Mouse (Mus musculus): ENCODE measurements at regions not wholly inside any gene's neighbourhood (a gene's known extent, or its start where the extent isn't known, plus 50 kb on each side); places are given as distances from the start of the nearest gene placed in this dataset.

GRCm38 (mm10) chr14:61857616-61858015 is 250.4 kb downstream of the Kcnrg start:
- H3K9ac ChIP-seq, result no peak overlapping the region
- ATAC-seq (ENCODE audit: low FRiP score), result no peak
- H3K9me3 ChIP-seq (replicated peaks), result no peaks in the 10 kb centered on the region
- 86% methylated on average over 6 of the region's 6 CpGs for WGBS
- H3K27ac ChIP-seq, result no peak overlapping the region
- no peak overlapping the region for H3K4me3 ChIP-seq
- H3K4me2 ChIP-seq (replicated peaks), result no peak overlapping the region
- no peaks in the 10 kb centered on the region for H3K27me3 ChIP-seq
- no peaks in the 10 kb centered on the region for H3K4me1 ChIP-seq
- no peaks in the 10 kb centered on the region for H3K36me3 ChIP-seq

DNA sequence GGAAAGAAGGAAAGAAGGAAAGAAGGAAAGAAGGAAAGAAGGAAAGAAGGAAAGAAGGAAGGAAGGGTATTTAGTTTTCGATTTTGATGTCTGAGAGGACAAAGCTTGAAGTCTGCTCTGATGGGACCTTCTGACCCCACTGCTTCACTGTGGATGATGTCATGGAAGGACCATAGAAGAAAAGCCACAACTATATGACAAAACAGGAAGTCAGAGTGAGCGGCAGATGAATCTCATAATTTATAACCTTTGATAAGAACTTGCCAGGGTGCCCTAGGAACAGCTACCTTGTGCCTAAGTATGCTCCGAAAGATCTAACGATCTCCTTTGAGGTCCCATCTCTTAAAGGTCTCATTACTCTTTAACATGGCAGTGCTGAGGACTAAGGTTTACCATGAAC is 253.4 kb downstream of the Kcnrg start:
- H3K4me3 ChIP-seq, result no peak overlapping the region
- H3K4me2 ChIP-seq (replicated peaks), result no peak overlapping the region
- no peaks in the 10 kb centered on the region for H3K9me3 ChIP-seq (replicated peaks)
- ATAC-seq (ENCODE audit: low FRiP score), result no peak
- H3K9ac ChIP-seq, result no peak overlapping the region
- H3K4me1 ChIP-seq, result no peaks in the 10 kb centered on the region
- 93% methylated on average over 4 of the region's 4 CpGs for whole genome bisulfite sequencing
- H3K36me3 ChIP-seq, result no peaks in the 10 kb centered on the region
- H3K27ac ChIP-seq, result no peak overlapping the region
- H3K27me3 ChIP-seq, result no peaks in the 10 kb centered on the region

DNA sequence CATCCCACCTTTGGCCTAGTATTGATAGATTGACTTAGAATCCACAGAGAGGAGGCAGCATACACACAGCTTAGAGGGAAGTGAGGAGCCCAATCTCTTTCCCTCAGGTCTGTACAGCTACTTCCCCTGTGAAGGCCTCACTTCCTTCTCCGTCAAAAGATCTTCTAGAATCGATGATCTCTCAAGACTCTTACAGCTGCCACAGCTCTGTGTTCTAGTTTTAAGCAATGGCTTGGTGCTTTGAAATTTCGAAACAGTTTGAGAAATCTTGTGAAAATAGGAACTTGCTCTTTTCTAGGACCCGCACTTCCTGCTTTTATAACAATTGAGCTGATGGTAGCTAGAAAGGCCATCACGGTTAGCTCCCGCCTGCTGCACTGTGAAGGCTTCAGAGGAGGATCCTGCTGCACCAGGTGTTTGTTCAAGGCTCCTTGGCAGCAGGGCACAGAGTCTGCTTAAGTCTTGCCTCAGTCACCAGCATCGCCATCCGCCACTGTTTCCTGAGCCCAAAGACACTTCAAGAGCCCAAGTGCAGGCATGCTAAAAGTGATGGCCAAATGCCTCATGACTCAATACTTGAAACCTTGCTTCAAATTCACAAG is 254.2 kb downstream of the Kcnrg start:
- 92% methylated on average over 8 of the region's 8 CpGs for WGBS
- no peak overlapping the region for H3K27ac ChIP-seq

GRCm38 (mm10) chr14:61862931-61863330 is 255.7 kb downstream of the Kcnrg start:
- Histone ChIP-seq H3K9ac (no peak overlapping the region), H3K36me3 (no peaks in the 10 kb centered on the region), H3K27ac (no peak overlapping the region), H3K9me3 (replicated peaks) (no peaks in the 10 kb centered on the region), H3K4me2 (replicated peaks) (no peak overlapping the region), H3K4me3 (no peak overlapping the region), H3K27me3 (no peaks in the 10 kb centered on the region), H3K4me1 (no peaks in the 10 kb centered on the region)
- 91% methylated on average over 6 of the region's 6 CpGs for WGBS
- ATAC-seq (ENCODE audit: low FRiP score), result no peak

More for the DNA sequence above, 254.2 kb downstream of the Kcnrg start:
- Histone ChIP-seq H3K4me3 (no peak overlapping the region), H3K36me3 (no peaks in the 10 kb centered on the region), H3K27me3 (no peaks in the 10 kb centered on the region), H3K4me2 (replicated peaks) (no peak overlapping the region), H3K4me1 (no peaks in the 10 kb centered on the region), H3K9me3 (replicated peaks) (no peaks in the 10 kb centered on the region), H3K9ac (no peak overlapping the region)
- no peak for ATAC-seq (ENCODE audit: low FRiP score)

- Histone ChIP-seq H3K4me1 (no peaks in the 10 kb centered on the region), H3K9ac (no peak overlapping the region), H3K9me3 (replicated peaks) (no peaks in the 10 kb centered on the region), H3K27ac (no peak overlapping the region), H3K27me3 (no peaks in the 10 kb centered on the region), H3K4me3 (no peak overlapping the region), H3K4me2 (replicated peaks) (no peak overlapping the region), H3K36me3 (no peaks in the 10 kb centered on the region)
- no peak for ATAC-seq (ENCODE audit: low FRiP score)
- 70% methylated on average over 2 of the region's 2 CpGs for whole genome bisulfite sequencing
Measured at GRCm38 (mm10) chr14:61863475-61863874, 256.2 kb downstream of the Kcnrg start.

DNA sequence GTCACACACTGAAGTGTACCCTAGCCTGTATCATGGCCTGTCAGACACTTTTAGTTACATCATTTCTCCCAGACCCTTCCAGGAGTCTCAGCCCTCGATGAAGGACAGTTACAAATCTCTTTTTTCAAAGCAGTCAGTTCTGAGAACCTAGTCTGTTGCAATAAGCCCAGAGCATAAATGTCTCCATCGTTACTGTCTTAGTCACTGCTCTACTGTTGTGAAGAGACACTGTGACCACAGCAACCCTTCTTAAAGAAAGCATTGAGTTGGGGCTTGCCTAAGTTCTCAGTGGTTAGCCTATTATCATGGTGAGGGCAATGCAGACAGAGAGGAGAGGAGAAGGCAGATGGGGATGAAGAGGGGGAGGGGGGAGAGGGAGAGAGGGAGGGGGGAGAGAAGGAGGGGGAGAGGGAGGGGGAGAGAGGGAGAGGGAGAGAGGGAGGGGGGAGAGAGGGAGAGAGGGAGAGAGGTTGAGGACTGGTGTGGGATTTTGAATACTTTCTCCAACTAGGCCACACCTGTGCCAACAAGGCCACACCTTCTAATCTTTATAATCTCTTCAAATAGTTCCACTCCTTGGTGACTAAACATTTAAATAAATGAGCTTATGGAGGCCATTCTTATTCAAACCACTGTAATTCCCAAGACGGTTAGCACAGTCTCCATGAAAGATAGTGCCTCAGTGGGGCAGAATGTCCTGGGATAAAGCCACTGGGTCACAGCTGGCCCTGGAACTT is 259.4 kb downstream of the Kcnrg start:
- H3K4me2 ChIP-seq (replicated peaks), result no peak overlapping the region
- 73% methylated on average over 3 of the region's 3 CpGs for WGBS
- no peak overlapping the region for H3K4me3 ChIP-seq
- no peaks in the 10 kb centered on the region for H3K36me3 ChIP-seq
- no peak overlapping the region for H3K27ac ChIP-seq
- H3K27me3 ChIP-seq, result no peaks in the 10 kb centered on the region
- H3K9ac ChIP-seq, result no peak overlapping the region
- H3K9me3 ChIP-seq (replicated peaks), result no peaks in the 10 kb centered on the region
- H3K4me1 ChIP-seq, result no peaks in the 10 kb centered on the region
- no peak for ATAC-seq (ENCODE audit: low FRiP score)

GRCm38 (mm10) chr14:61874206-61874605 is 266.9 kb downstream of the Kcnrg start:
- no peak overlapping the region for H3K9ac ChIP-seq
- H3K27me3 ChIP-seq, result no peaks in the 10 kb centered on the region
- H3K9me3 ChIP-seq (replicated peaks), result no peaks in the 10 kb centered on the region
- no peak for ATAC-seq (ENCODE audit: low FRiP score)
- H3K4me3 ChIP-seq, result no peak overlapping the region
- no peak overlapping the region for H3K4me2 ChIP-seq (replicated peaks)
- H3K27ac ChIP-seq, result no peak overlapping the region
- no peaks in the 10 kb centered on the region for H3K4me1 ChIP-seq
- no peaks in the 10 kb centered on the region for H3K36me3 ChIP-seq

DNA sequence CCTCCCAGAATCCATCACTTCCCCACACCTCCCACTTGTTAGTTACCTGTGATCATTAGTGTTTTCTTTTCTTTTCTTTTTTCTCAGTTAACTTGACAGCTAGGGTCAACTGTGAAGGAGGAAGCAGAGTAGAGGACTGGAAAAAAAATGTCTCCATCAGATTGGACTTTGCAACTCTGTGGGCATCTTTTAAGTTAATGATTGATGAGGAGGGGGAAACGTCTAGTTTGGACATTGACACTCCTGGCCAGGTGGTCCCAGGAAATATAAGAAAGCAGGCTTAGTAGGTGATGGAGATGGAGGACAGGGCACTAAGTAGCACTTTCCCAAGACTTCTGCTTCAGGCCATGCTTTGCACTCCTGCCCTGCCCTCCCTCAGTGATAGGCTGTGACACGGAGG is 272.2 kb downstream of the Kcnrg start:
- 75% methylated on average over 2 of the region's 2 CpGs for WGBS
- ATAC-seq (ENCODE audit: low FRiP score), result no peak
- Histone ChIP-seq H3K4me2 (replicated peaks) (no peak overlapping the region), H3K9me3 (replicated peaks) (no peaks in the 10 kb centered on the region), H3K9ac (no peak overlapping the region), H3K36me3 (no peaks in the 10 kb centered on the region), H3K4me3 (no peak overlapping the region), H3K27ac (no peak overlapping the region), H3K4me1 (no peaks in the 10 kb centered on the region), H3K27me3 (no peaks in the 10 kb centered on the region)

GRCm38 (mm10) chr14:61880514-61881259 is 273.4 kb downstream of the Kcnrg start:
- ATAC-seq (ENCODE audit: low FRiP score), result no peak
- Histone ChIP-seq H3K4me2 (replicated peaks) (no peak overlapping the region), H3K27ac (no peak overlapping the region), H3K9me3 (replicated peaks) (no peaks in the 10 kb centered on the region), H3K27me3 (no peaks in the 10 kb centered on the region), H3K4me1 (no peaks in the 10 kb centered on the region), H3K9ac (no peak overlapping the region), H3K36me3 (no peaks in the 10 kb centered on the region), H3K4me3 (no peak overlapping the region)
- 59% methylated on average over 9 of the region's 9 CpGs for WGBS

- ATAC-seq (ENCODE audit: low FRiP score), result no peak
- H3K9me3 ChIP-seq (replicated peaks), result no peaks in the 10 kb centered on the region
- H3K36me3 ChIP-seq, result no peaks in the 10 kb centered on the region
- no peak overlapping the region for H3K4me2 ChIP-seq (replicated peaks)
- H3K4me3 ChIP-seq, result no peak overlapping the region
- no peak overlapping the region for H3K27ac ChIP-seq
- H3K4me1 ChIP-seq, result no peaks in the 10 kb centered on the region
- 91% methylated on average over 6 of the region's 6 CpGs for WGBS
- no peak overlapping the region for H3K9ac ChIP-seq
- no peaks in the 10 kb centered on the region for H3K27me3 ChIP-seq
Measured at GRCm38 (mm10) chr14:61885241-61886015, 278.2 kb downstream of the Kcnrg start.

DNA sequence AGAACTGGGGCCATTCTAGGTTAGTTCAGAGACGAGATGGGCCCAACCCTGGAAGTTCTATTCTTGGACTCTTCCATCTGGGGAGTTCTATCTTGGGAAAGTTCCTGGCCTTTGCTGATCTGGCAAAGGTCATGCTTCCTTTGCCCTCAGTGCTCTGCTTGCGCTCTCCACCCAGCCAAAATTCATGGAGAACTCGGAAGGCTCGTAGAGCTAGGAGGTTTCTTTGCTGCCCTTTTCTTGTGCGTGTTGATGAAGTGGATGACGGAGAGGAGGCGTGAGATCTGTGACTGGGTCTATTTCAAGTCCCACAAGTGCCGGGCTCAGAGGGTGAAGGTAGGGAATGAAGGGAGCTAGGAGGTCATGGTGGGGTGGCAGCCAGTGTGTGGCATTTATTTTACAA is 282.4 kb downstream of the Kcnrg start:
- no peaks in the 10 kb centered on the region for H3K36me3 ChIP-seq
- H3K4me1 ChIP-seq, result no peaks in the 10 kb centered on the region
- H3K27ac ChIP-seq, result no peak overlapping the region
- no peak overlapping the region for H3K4me2 ChIP-seq (replicated peaks)
- no peak overlapping the region for H3K9ac ChIP-seq
- no peaks in the 10 kb centered on the region for H3K9me3 ChIP-seq (replicated peaks)
- 77% methylated on average over 8 of the region's 8 CpGs for WGBS
- no peak for ATAC-seq (ENCODE audit: low FRiP score)
- H3K27me3 ChIP-seq, result no peaks in the 10 kb centered on the region
- no peak overlapping the region for H3K4me3 ChIP-seq

DNA sequence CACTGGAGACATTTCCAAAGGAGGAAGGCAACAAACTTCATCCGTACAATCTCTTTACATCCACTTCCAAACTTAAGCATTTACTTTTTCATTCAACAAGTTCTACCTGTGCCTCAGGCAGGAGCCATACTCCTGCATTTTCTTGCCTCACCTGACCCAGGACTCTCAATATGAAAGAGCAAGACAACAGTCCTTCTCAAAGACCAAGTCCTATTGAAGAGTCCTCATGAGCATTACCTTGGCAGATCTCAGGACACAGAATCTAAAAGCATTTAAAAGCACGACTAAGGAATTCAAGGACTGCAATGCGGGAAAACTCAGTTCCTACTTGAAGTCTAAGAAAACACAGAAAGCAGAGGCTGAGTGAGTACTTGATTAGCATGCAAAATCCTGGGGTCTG is 286.5 kb downstream of the Kcnrg start:
- Histone ChIP-seq H3K4me1 (no peaks in the 10 kb centered on the region), H3K9me3 (replicated peaks) (no peaks in the 10 kb centered on the region), H3K4me2 (replicated peaks) (no peak overlapping the region), H3K27me3 (no peaks in the 10 kb centered on the region), H3K36me3 (no peaks in the 10 kb centered on the region), H3K27ac (no peak overlapping the region), H3K4me3 (no peak overlapping the region), H3K9ac (no peak overlapping the region)
- no peak for ATAC-seq (ENCODE audit: low FRiP score)
- WGBS, result 81% methylated on average over 3 of the region's 3 CpGs

Data from hindbrain, embryonic 12.5 days (tissue).